Mouse (Mus musculus) heart, embryonic 15.5 days (tissue): ENCODE data around the gene Mogat2. TPM values are rescaled to one million over a fixed set of nuclear protein-coding genes. Genes with fewer than 3 reads are reported as not detected.
A peak's percentile ranks its signal among the peaks of the same experiment; 100 is the strongest.

ENCODE experiments used
- ATAC-seq: fragments of 200-750 bp; cut with Nextera tagmentation; replicated peaks from 2 replicates; pipeline ENCODE4 v1.8.0; 2017; ENCODE audit warnings: low read depth, moderate TSS enrichment; ENCODE audit not compliant: insufficient number of reproducible peaks, insufficient read depth, low FRiP score
- H3K27ac ChIP-seq: fragments of 300-500 bp; sonication (generic); 2 replicates; pipeline ENCODE4 v1.5.1; 2015; ENCODE audit warnings: mild to moderate bottlenecking, inconsistent platforms
- H3K27me3 ChIP-seq: fragments of 300-500 bp; sonication (generic); 2 replicates; pipeline ENCODE4 v1.6.1; 2015; ENCODE audit warnings: inconsistent platforms
- H3K36me3 ChIP-seq: fragments of 300-500 bp; sonication (generic); 2 replicates; pipeline ENCODE4 v1.6.1; 2015; ENCODE audit warnings: mild to moderate bottlenecking, inconsistent platforms
- H3K4me1 ChIP-seq: fragments of 300-500 bp; sonication (generic); replicated peaks from 2 replicates; pipeline ENCODE4 v1.6.1; 2015; ENCODE audit warnings: inconsistent platforms
- H3K4me2 ChIP-seq: fragments of 300-500 bp; sonication (generic); 2 replicates; pipeline ENCODE4 v1.6.1; 2015; ENCODE audit warnings: inconsistent platforms, mild to moderate bottlenecking, moderate library complexity
- H3K4me3 ChIP-seq: fragments of 300-500 bp; sonication (generic); 2 replicates; pipeline ENCODE4 v1.5.1; 2015; ENCODE audit warnings: mild to moderate bottlenecking, inconsistent platforms
- H3K9ac ChIP-seq: fragments of 300-500 bp; sonication (generic); 2 replicates; pipeline ENCODE4 v1.6.1; 2015; ENCODE audit warnings: mild to moderate bottlenecking, inconsistent platforms
- H3K9me3 ChIP-seq: fragments of 300-500 bp; sonication (generic); replicated peaks from 2 replicates; pipeline ENCODE4 v1.6.1; 2016; ENCODE audit warnings: inconsistent platforms
- WGBS: fragments of 180-500 bp; shearing (Covaris S2); methylation state at CpG from one replicate; pipeline ENCODE4 v1.1.7; 2015; ENCODE audit warnings: mixed read lengths; 5-methylcytosine and 5-hydroxymethylcytosine counted together
- polyA plus RNA-seq: library from polyadenylated mRNA; unstranded; fragments of >200 nt; fragmentation: Nextera tagmentation; extraction: Ambion mirVana; gene quantifications from 2 replicates; pipeline ENCODE4 v1.2.1, GENCODE M21; 2015

Mogat2 gene
- polyA plus RNA-seq, 1 experiment from 2014 or later: 0.74 TPM

- Histone ChIP-seq H3K4me3 (no peak overlapping the region), H3K9ac (no peak overlapping the region), H3K27me3 (peaks cover 16% of the 10 kb centered on the region; the same call in 1 of the 2 replicates), H3K36me3 (no peaks in the 10 kb centered on the region), H3K27ac (no peak overlapping the region), H3K4me1 (peaks cover 15% of the 10 kb centered on the region), H3K9me3 (no peaks in the 10 kb centered on the region), H3K4me2 (no peak overlapping the region)
- WGBS: 37% methylated on average over 2 of the region's 2 CpGs
- ATAC-seq: no peak
Measured at GRCm38 (mm10) chr7:99234916-99235315, 3.5 kb downstream of the Mogat2 start.

- Histone ChIP-seq H3K36me3 (no peaks in the 10 kb centered on the region), H3K4me1 (peaks cover 5% of the 10 kb centered on the region), H3K9ac (no peak overlapping the region), H3K27me3 (peaks cover 4% of the 10 kb centered on the region; the same call in 1 of the 2 replicates), H3K9me3 (no peaks in the 10 kb centered on the region), H3K27ac (no peak overlapping the region), H3K4me3 (no peak overlapping the region), H3K4me2 (no peak overlapping the region)
- no peak for ATAC-seq
- 70% methylated on average over 6 of the region's 6 CpGs for WGBS
Measured at GRCm38 (mm10) chr7:99232571-99232970, 5.8 kb downstream of the Mogat2 start.

GRCm38 (mm10) chr7:99230061-99230747 is 8.2 kb downstream of the Mogat2 start:
- H3K9me3 ChIP-seq: no peaks in the 10 kb centered on the region
- no peaks in the 10 kb centered on the region; the same call in 1 of the 2 replicates for H3K4me1 ChIP-seq
- no peak overlapping the region for H3K4me3 ChIP-seq
- no peaks in the 10 kb centered on the region for H3K27me3 ChIP-seq
- WGBS: 66% methylated on average over 7 of the region's 7 CpGs
- ATAC-seq: no peak
- H3K36me3 ChIP-seq: no peaks in the 10 kb centered on the region
- no peak overlapping the region for H3K27ac ChIP-seq
- H3K9ac ChIP-seq: no peak overlapping the region
- H3K4me2 ChIP-seq: no peak overlapping the region

- no peaks in the 10 kb centered on the region for H3K36me3 ChIP-seq
- H3K27me3 ChIP-seq: no peaks in the 10 kb centered on the region
- H3K9ac ChIP-seq: no peak overlapping the region
- 9% methylated on average over 1 of the region's 2 CpGs for WGBS
- no peak for ATAC-seq
- H3K27ac ChIP-seq: no peak overlapping the region
- no peaks in the 10 kb centered on the region; the same call in 1 of the 2 replicates for H3K4me1 ChIP-seq
- H3K4me3 ChIP-seq: no peak overlapping the region
- H3K4me2 ChIP-seq: no peak overlapping the region
- H3K9me3 ChIP-seq: no peaks in the 10 kb centered on the region
Measured at GRCm38 (mm10) chr7:99229411-99229810, 9.0 kb downstream of the Mogat2 start.

GRCm38 (mm10) chr7:99228825-99229224 is 9.6 kb downstream of the Mogat2 start:
- no peaks in the 10 kb centered on the region for H3K9me3 ChIP-seq
- no peaks in the 10 kb centered on the region for H3K27me3 ChIP-seq
- no peak overlapping the region for H3K4me2 ChIP-seq
- H3K4me3 ChIP-seq: no peak overlapping the region
- no peak overlapping the region for H3K27ac ChIP-seq
- no peaks in the 10 kb centered on the region for H3K36me3 ChIP-seq
- no peak for ATAC-seq
- WGBS: 65% methylated on average over 8 of the region's 8 CpGs
- H3K9ac ChIP-seq: no peak overlapping the region
- no peaks in the 10 kb centered on the region; the same call in 1 of the 2 replicates for H3K4me1 ChIP-seq

- Histone ChIP-seq H3K27ac (no peak overlapping the region), H3K27me3 (no peaks in the 10 kb centered on the region), H3K9me3 (no peaks in the 10 kb centered on the region), H3K4me1 (no peaks in the 10 kb centered on the region; the same call in 1 of the 2 replicates), H3K9ac (no peak overlapping the region), H3K4me2 (no peak overlapping the region), H3K4me3 (no peak overlapping the region), H3K36me3 (no peaks in the 10 kb centered on the region)
- WGBS: 95% methylated on average over 4 of the region's 4 CpGs
- ATAC-seq: no peak
Measured at GRCm38 (mm10) chr7:99227267-99227666, 11.2 kb downstream of the Mogat2 start.

GRCm38 (mm10) chr7:99226662-99227061 is 11.8 kb downstream of the Mogat2 start:
- WGBS: 77% methylated on average over 10 of the region's 10 CpGs
- H3K9ac ChIP-seq: no peak overlapping the region

GRCm38 (mm10) chr7:99225421-99225820 is 13.0 kb downstream of the Mogat2 start:
- H3K27me3 ChIP-seq: no peaks in the 10 kb centered on the region
- H3K9me3 ChIP-seq: no peaks in the 10 kb centered on the region
- H3K9ac ChIP-seq: no peak overlapping the region
- no peak overlapping the region for H3K4me2 ChIP-seq
- ATAC-seq: no peak
- H3K27ac ChIP-seq: no peak overlapping the region
- H3K4me1 ChIP-seq: no peaks in the 10 kb centered on the region; the same call in 1 of the 2 replicates
- H3K4me3 ChIP-seq: no peak overlapping the region
- H3K36me3 ChIP-seq: no peaks in the 10 kb centered on the region
- 66% methylated on average over 6 of the region's 6 CpGs for WGBS

More at GRCm38 (mm10) chr7:99226662-99227061, 11.8 kb downstream of the Mogat2 start:
- no peak for ATAC-seq
- Histone ChIP-seq H3K4me3 (no peak overlapping the region), H3K9me3 (no peaks in the 10 kb centered on the region), H3K27ac (no peak overlapping the region), H3K4me1 (no peaks in the 10 kb centered on the region; the same call in 1 of the 2 replicates), H3K27me3 (no peaks in the 10 kb centered on the region), H3K4me2 (no peak overlapping the region), H3K36me3 (no peaks in the 10 kb centered on the region)

GRCm38 (mm10) chr7:99224648-99225190 is 13.7 kb downstream of the Mogat2 start:
- H3K4me3 ChIP-seq: no peak overlapping the region
- no peaks in the 10 kb centered on the region for H3K36me3 ChIP-seq
- no peaks in the 10 kb centered on the region; the same call in 1 of the 2 replicates for H3K4me1 ChIP-seq
- no peaks in the 10 kb centered on the region for H3K9me3 ChIP-seq
- H3K27me3 ChIP-seq: no peaks in the 10 kb centered on the region
- WGBS: 34% methylated on average over 1 of the region's 1 CpGs
- no peak for ATAC-seq
- no peak overlapping the region for H3K9ac ChIP-seq
- H3K27ac ChIP-seq: no peak overlapping the region
- H3K4me2 ChIP-seq: no peak overlapping the region

GRCm38 (mm10) chr7:99224225-99224624 is 14.2 kb downstream of the Mogat2 start:
- WGBS: 74% methylated on average over 7 of the region's 7 CpGs
- Histone ChIP-seq H3K4me3 (no peak overlapping the region), H3K27me3 (no peaks in the 10 kb centered on the region), H3K9ac (no peak overlapping the region), H3K9me3 (no peaks in the 10 kb centered on the region), H3K36me3 (no peaks in the 10 kb centered on the region), H3K4me2 (no peak overlapping the region), H3K4me1 (no peaks in the 10 kb centered on the region; the same call in 1 of the 2 replicates), H3K27ac (no peak overlapping the region)
- ATAC-seq: no peak

- H3K4me2 ChIP-seq: no peak overlapping the region
- H3K9ac ChIP-seq: no peak overlapping the region
- H3K4me1 ChIP-seq: peaks cover 38% of the 10 kb centered on the region
- H3K27me3 ChIP-seq: no peaks in the 10 kb centered on the region
- peak; percentile 89 for ATAC-seq
- 52% methylated on average over 3 of the region's 3 CpGs for WGBS
- H3K9me3 ChIP-seq: no peaks in the 10 kb centered on the region
- H3K27ac ChIP-seq: peak overlapping the region; percentile 77
- no peaks in the 10 kb centered on the region for H3K36me3 ChIP-seq
- H3K4me3 ChIP-seq: no peak overlapping the region
Measured at GRCm38 (mm10) chr7:99217338-99218074, 20.9 kb downstream of the Mogat2 start.
